Mouse (Mus musculus) myocyte (in vitro differentiated cells): ENCODE measurements around the gene Fam196b.

ENCODE experiments used
- CEBPB ChIP-seq: IDR thresholded peaks from 2 replicates; pipeline ENCODE4 v1.6.1; 2011; ENCODE audit warnings: mild to moderate bottlenecking, moderate library complexity; ENCODE audit not compliant: poor library complexity, insufficient read depth, severe bottlenecking
- MAX ChIP-seq: IDR thresholded peaks from one replicate; pipeline ENCODE4 v1.6.1; 2011; ENCODE audit warnings: low read depth, mild to moderate bottlenecking, control low read depth
- POLR2A ChIP-seq: IDR thresholded peaks from one replicate; pipeline ENCODE4 v1.6.1; 2011; ENCODE audit warnings: low read depth, mild to moderate bottlenecking, control low read depth, moderate library complexity; ENCODE audit not compliant: insufficient read length
- SRF ChIP-seq: IDR thresholded peaks from one replicate; pipeline ENCODE4 v1.6.1; 2011; ENCODE audit warnings: low read depth; ENCODE audit not compliant: control insufficient read depth, insufficient read length
- TCF12 ChIP-seq: IDR thresholded peaks from one replicate; pipeline ENCODE4 v1.6.1; 2011; ENCODE audit warnings: mild to moderate bottlenecking, control low read depth; ENCODE audit not compliant: poor library complexity, insufficient read depth, severe bottlenecking

GRCm38 (mm10) chr11:34316176-34316575 lies 1.6 kb downstream of the Fam196b start:
- no peak for TF ChIP-seq POLR2A
- no peak for TF ChIP-seq TCF12
- TF ChIP-seq SRF = no peak
- no peak for TF ChIP-seq CEBPB
- no peak for TF ChIP-seq MAX
